Mouse (Mus musculus): ENCODE results near the gene Cfdp1. TPM values are rescaled to one million over a fixed set of nuclear protein-coding genes. Genes with fewer than 3 reads are reported as not detected.
A peak's percentile ranks its signal among the peaks of the same experiment; 100 is the strongest.

Gene Cfdp1
- polyA plus RNA-seq, 1 experiment from 2014 or later, result 89.5 TPM

DNA sequence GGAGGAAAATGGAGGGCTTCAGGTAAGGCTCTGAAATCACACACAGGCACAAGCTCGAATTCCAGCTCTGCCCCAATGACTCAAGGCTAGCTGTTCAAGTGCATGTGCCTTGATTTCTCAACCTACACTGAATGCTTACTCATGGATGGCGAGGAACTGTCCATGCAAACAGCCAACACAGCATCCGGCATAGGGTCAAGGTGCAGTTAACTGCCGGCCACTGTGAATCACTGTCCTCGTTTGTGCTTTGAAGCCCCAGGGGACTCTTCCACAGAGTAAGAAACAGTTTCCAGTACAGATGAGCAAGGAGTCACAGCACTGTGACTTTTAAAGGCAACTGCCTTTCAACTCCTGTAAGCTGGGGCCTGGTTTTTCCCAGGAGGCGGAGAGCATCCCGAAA, 74.4 kb downstream of the Cfdp1 start:
- H3K9me3 ChIP-seq (ENCODE audit: control insufficient read depth), result no peaks in the 10 kb centered on the region
- H3K4me3 ChIP-seq (ENCODE audit: low read depth, low read length), result no peak overlapping the region
- no peaks in the 10 kb centered on the region for H3K4me1 ChIP-seq (replicated peaks; ENCODE audit: control insufficient read depth, insufficient read depth, low read length)
- peaks cover 27% of the 10 kb centered on the region for H3K36me3 ChIP-seq (ENCODE audit: control insufficient read depth, insufficient read depth)
- WGBS, result 64% methylated on average over 7 of the region's 7 CpGs
- ATAC-seq, result peak; percentile 81
- H3K9ac ChIP-seq (ENCODE audit: low read depth, low read length), result no peak overlapping the region; the same call in 1 of the 2 replicates
- H3K27ac ChIP-seq (ENCODE audit: low read depth, low read length), result 0 out of 2 replicates have a peak overlapping the region, but pooled peaks have one; percentile 41
- no peaks in the 10 kb centered on the region for H3K27me3 ChIP-seq (replicated peaks; ENCODE audit: control insufficient read depth, insufficient read depth, low read length)
- no peak overlapping the region for H3K4me2 ChIP-seq (replicated peaks; ENCODE audit: low read depth)
- TF ChIP-seq CTCF (IDR thresholded peaks at IDR 0.05; ENCODE audit: low read depth), result no peak

DNA sequence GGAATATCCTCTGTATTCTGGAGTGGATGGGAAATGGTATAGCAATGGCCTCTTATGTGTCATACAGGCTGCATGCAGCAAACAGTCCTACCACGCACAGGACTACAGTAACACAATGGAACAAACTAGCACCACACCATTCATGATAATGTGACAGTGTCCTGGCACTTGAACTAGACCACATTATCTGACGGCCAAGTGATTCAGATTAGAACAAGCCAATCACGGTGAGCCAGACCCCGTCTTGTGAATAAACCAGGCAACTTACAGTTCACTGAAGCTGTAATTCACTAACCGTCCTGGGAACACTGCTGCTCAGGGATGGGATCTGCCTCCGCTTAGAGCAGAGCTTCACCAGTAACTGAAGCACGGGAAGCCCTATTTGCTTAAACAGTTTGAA, 75.3 kb downstream of the Cfdp1 start:
- Histone ChIP-seq H3K4me2 (replicated peaks; ENCODE audit: low read depth) (no peak overlapping the region), H3K4me3 (ENCODE audit: low read depth, low read length) (no peak overlapping the region), H3K9me3 (ENCODE audit: control insufficient read depth) (no peaks in the 10 kb centered on the region), H3K27me3 (replicated peaks; ENCODE audit: control insufficient read depth, insufficient read depth, low read length) (no peaks in the 10 kb centered on the region), H3K4me1 (replicated peaks; ENCODE audit: control insufficient read depth, insufficient read depth, low read length) (no peaks in the 10 kb centered on the region), H3K27ac (ENCODE audit: low read depth, low read length) (peak overlapping the region; percentile 41; the same call in 1 of the 2 replicates), H3K9ac (ENCODE audit: low read depth, low read length) (no peak overlapping the region), H3K36me3 (ENCODE audit: control insufficient read depth, insufficient read depth) (peaks cover 34% of the 10 kb centered on the region)
- WGBS, result 79% methylated on average over 7 of the region's 7 CpGs
- no peak for TF ChIP-seq CTCF (IDR thresholded peaks at IDR 0.05; ENCODE audit: low read depth)
- ATAC-seq, result no peak

DNA sequence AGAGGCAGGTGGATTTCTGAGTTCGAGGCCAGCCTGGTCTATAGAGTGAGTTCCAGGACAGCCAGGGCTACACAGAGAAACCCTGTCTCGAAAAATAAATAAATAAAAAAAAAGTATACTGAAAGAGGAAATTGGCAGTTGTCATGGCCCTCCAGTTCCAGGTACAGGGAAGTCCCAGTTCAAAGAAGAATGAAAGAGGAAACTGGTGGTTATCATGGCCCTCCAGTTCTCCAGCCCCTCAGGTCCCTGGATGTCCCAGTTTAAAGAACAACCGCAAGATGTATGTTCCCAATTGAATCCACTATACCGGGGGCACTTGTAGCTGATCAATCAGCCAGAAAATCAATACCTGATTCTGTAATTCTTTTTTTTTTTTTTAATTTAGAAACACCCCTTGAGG, 77.6 kb downstream of the Cfdp1 start:
- WGBS, result 86% methylated on average over 4 of the region's 4 CpGs
- no peak overlapping the region for H3K27ac ChIP-seq (ENCODE audit: low read depth, low read length)
- H3K27me3 ChIP-seq (replicated peaks; ENCODE audit: control insufficient read depth, insufficient read depth, low read length), result no peaks in the 10 kb centered on the region
- H3K9ac ChIP-seq (ENCODE audit: low read depth, low read length), result no peak overlapping the region
- H3K36me3 ChIP-seq (ENCODE audit: control insufficient read depth, insufficient read depth), result peaks cover 34% of the 10 kb centered on the region
- H3K4me1 ChIP-seq (replicated peaks; ENCODE audit: control insufficient read depth, insufficient read depth, low read length), result no peaks in the 10 kb centered on the region
- ATAC-seq, result no peak
- H3K4me3 ChIP-seq (ENCODE audit: low read depth, low read length), result no peak overlapping the region
- no peak for TF ChIP-seq CTCF (IDR thresholded peaks at IDR 0.05; ENCODE audit: low read depth)
- H3K9me3 ChIP-seq (ENCODE audit: control insufficient read depth), result no peaks in the 10 kb centered on the region
- H3K4me2 ChIP-seq (replicated peaks; ENCODE audit: low read depth), result no peak overlapping the region

DNA sequence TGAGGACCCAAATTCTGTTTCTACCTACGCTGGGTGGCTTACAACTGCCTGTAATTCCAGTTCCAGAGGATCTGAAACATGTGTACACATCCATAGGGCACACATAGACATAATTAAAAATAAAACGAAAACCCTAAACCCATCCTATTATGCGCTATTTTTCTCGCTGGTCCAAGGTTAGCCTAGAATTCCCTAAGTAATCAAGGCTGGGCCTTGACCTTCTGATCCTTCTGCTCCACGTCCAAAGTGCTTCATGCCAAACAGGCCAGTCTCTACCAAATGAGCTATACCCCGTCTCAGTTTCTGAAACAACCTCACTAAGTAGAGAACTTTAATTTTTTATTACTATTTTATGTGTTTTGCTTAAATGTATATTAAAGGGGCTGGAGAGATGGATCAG, 78.3 kb downstream of the Cfdp1 start:
- H3K27me3 ChIP-seq (replicated peaks; ENCODE audit: control insufficient read depth, insufficient read depth, low read length), result no peaks in the 10 kb centered on the region
- ATAC-seq, result no peak
- H3K36me3 ChIP-seq (ENCODE audit: control insufficient read depth, insufficient read depth), result peaks cover 34% of the 10 kb centered on the region
- H3K9me3 ChIP-seq (ENCODE audit: control insufficient read depth), result no peaks in the 10 kb centered on the region
- no peak overlapping the region for H3K27ac ChIP-seq (ENCODE audit: low read depth, low read length)
- 92% methylated on average over 6 of the region's 6 CpGs for WGBS
- H3K4me3 ChIP-seq (ENCODE audit: low read depth, low read length), result no peak overlapping the region
- no peaks in the 10 kb centered on the region for H3K4me1 ChIP-seq (replicated peaks; ENCODE audit: control insufficient read depth, insufficient read depth, low read length)
- H3K9ac ChIP-seq (ENCODE audit: low read depth, low read length), result no peak overlapping the region
- no peak for TF ChIP-seq CTCF (IDR thresholded peaks at IDR 0.05; ENCODE audit: low read depth)
- H3K4me2 ChIP-seq (replicated peaks; ENCODE audit: low read depth), result no peak overlapping the region

DNA sequence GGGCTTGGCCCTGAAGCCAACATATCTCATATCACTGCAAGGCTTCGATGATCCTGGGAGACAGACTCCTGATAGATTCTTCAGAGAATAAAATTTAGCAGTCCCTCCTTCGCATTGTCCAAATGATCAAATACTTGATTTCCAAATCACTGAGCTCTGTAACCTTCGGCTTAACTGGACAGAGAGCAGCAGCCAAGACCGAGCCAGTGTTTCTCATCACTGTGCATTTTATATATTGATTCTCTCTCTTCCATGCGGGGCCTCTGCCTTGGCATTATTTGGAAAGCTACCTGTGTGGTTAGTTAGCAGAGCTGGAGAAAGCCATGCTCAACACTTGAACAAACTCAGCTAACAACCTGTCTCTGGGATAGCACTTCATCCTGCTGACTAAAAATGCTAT, 80.6 kb downstream of the Cfdp1 start:
- TF ChIP-seq CTCF (IDR thresholded peaks at IDR 0.05; ENCODE audit: low read depth), result no peak
- Histone ChIP-seq H3K27me3 (replicated peaks; ENCODE audit: control insufficient read depth, insufficient read depth, low read length) (no peaks in the 10 kb centered on the region), H3K4me1 (replicated peaks; ENCODE audit: control insufficient read depth, insufficient read depth, low read length) (no peaks in the 10 kb centered on the region), H3K27ac (ENCODE audit: low read depth, low read length) (no peak overlapping the region), H3K9ac (ENCODE audit: low read depth, low read length) (no peak overlapping the region), H3K4me2 (replicated peaks; ENCODE audit: low read depth) (no peak overlapping the region), H3K4me3 (ENCODE audit: low read depth, low read length) (no peak overlapping the region), H3K9me3 (ENCODE audit: control insufficient read depth) (no peaks in the 10 kb centered on the region), H3K36me3 (ENCODE audit: control insufficient read depth, insufficient read depth) (peaks cover 28% of the 10 kb centered on the region)
- 94% methylated on average over 5 of the region's 5 CpGs for WGBS
- ATAC-seq, result no peak

DNA sequence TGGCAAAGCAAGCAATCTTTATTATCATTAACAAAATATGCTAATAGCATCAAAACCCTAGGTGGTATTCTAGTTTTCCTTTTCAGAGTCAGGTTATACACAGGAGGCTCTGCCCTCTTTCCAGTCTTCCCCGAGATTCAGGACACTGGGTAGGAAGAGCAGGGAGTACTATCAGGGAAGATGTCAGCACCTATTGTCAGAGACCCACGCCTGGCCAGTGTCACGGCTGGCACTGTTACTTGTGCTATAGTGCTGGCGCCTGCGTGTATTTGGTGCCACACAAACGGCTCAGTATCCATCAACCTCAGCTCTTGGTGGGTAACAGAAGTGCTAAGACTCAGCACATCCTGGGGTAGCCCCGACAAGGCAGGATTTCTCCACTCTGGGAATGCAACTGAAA, 81.0 kb downstream of the Cfdp1 start:
- no peaks in the 10 kb centered on the region for H3K27me3 ChIP-seq (replicated peaks; ENCODE audit: control insufficient read depth, insufficient read depth, low read length)

DNA sequence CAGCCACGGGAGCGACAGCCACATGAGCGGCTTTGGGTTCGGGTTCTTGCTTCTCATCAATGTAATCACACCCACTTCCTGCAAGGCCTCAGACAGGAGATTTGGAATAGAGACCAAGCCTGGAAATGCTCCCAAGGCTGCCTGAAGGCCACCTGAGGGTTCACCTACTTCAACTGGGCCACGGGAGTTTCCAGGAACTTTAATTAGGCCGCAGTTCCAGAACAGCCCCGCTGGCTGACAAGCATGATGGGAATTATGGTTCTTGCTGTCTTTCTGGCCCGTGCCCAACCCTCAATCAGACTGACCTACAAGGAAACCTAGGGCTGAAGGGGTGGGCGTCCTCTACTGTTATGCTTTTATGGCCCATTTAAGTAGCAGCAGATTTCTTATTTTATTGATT, 82.0 kb downstream of the Cfdp1 start:
- Histone ChIP-seq H3K4me3 (ENCODE audit: low read depth, low read length) (no peak overlapping the region), H3K27me3 (replicated peaks; ENCODE audit: control insufficient read depth, insufficient read depth, low read length) (no peaks in the 10 kb centered on the region), H3K9me3 (ENCODE audit: control insufficient read depth) (no peaks in the 10 kb centered on the region), H3K27ac (ENCODE audit: low read depth, low read length) (no peak overlapping the region), H3K36me3 (ENCODE audit: control insufficient read depth, insufficient read depth) (peaks cover 33% of the 10 kb centered on the region), H3K9ac (ENCODE audit: low read depth, low read length) (no peak overlapping the region), H3K4me1 (replicated peaks; ENCODE audit: control insufficient read depth, insufficient read depth, low read length) (no peaks in the 10 kb centered on the region), H3K4me2 (replicated peaks; ENCODE audit: low read depth) (no peak overlapping the region)
- TF ChIP-seq CTCF (IDR thresholded peaks at IDR 0.05; ENCODE audit: low read depth), result no peak
- no peak for ATAC-seq
- WGBS, result 71% methylated on average over 9 of the region's 9 CpGs

More for the DNA sequence above, 81.0 kb downstream of the Cfdp1 start:
- H3K4me2 ChIP-seq (replicated peaks; ENCODE audit: low read depth), result no peak overlapping the region
- no peaks in the 10 kb centered on the region for H3K4me1 ChIP-seq (replicated peaks; ENCODE audit: control insufficient read depth, insufficient read depth, low read length)
- no peak for ATAC-seq
- no peak overlapping the region for H3K27ac ChIP-seq (ENCODE audit: low read depth, low read length)
- peaks cover 31% of the 10 kb centered on the region for H3K36me3 ChIP-seq (ENCODE audit: control insufficient read depth, insufficient read depth)
- TF ChIP-seq CTCF (IDR thresholded peaks at IDR 0.05; ENCODE audit: low read depth), result no peak
- WGBS, result 97% methylated on average over 7 of the region's 7 CpGs
- no peak overlapping the region for H3K4me3 ChIP-seq (ENCODE audit: low read depth, low read length)
- H3K9me3 ChIP-seq (ENCODE audit: control insufficient read depth), result no peaks in the 10 kb centered on the region
- no peak overlapping the region for H3K9ac ChIP-seq (ENCODE audit: low read depth, low read length)

All from intestine, postnatal 0 days (tissue).